Comparison of ENCODE assay signal across 8 mouse cellular contexts in the genomic region with DNA sequence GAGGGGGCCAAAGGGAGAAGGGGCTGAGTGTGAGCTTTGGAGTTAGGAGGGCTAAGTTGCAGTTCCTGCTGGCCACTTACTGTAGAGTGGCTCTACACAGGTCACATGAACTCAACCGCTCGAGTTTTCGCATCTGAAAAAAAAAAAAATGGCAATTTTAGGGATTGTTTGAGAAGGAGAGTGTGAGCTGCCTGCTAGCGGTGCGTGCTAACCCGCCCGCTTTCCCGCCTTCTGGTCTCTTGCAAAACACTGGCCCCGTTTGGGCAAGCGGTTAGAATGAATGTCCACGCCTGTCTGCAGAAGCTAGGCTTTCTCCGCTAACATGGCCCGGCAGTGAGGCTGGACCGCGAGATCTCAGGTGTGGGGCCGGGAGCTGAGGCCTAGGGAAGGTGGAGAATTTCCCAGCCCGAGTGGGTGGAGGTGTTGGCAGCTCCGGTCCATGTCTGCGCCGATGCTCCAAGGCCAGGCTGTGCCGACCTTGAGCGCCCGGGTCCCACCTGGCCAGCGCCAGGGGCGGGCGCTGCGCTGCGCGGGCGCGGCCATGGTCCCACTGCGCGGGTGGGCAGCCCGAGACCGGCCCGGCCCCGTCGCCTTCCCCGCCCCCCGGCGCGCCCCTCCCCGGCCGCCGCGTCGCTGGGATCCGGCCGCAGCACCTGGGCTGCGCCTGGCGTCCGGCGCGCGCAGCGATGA. TPM values are rescaled to one million over a fixed set of nuclear protein-coding genes. Genes with fewer than 3 reads are reported as not detected.
DNase-seq lines count a peak whose midpoint lies in the region; ATAC-seq and TF ChIP-seq lines count a peak whose summit lies in the region.

A gene (plus strand): TSS at position 138 of the 690 bp plus-strand sequence.

- WGBS in liver, embryonic 11.5 days: under 1% methylated on average over 50 of the region's 56 CpGs
- 1% methylated on average over 29 of the region's 56 CpGs for WGBS in midbrain, postnatal 0 days

- no peak for TF ChIP-seq CTCF in layer of hippocampus, adult 2 months (conservative IDR thresholded peaks at IDR 0.05)
- peak; percentile 14; the same call in 1 of the 2 replicates for TF ChIP-seq CTCF in midbrain, postnatal 0 days (IDR thresholded peaks at IDR 0.05)

- H3K4me3 ChIP-seq in layer of hippocampus, adult 2 months: peak within 1 kb of the TSS; percentile 62
- H3K4me3 ChIP-seq in liver, embryonic 11.5 days (ENCODE audit: low read depth, low read length): peak within 1 kb of the TSS; percentile 71
- peak within 1 kb of the TSS; percentile 63 for H3K4me3 ChIP-seq in midbrain, postnatal 0 days (ENCODE audit: low read depth, low read length)

- peak within 1 kb of the TSS; percentile 99 for H3K4me2 ChIP-seq in liver, embryonic 11.5 days
- H3K4me2 ChIP-seq in midbrain, postnatal 0 days (ENCODE audit: low read depth, low read length, poor library complexity, severe bottlenecking): peak within 1 kb of the TSS; percentile 97

- H3K27ac ChIP-seq in layer of hippocampus, adult 2 months: peak within 1 kb of the TSS; percentile 43; the same call in 1 of the 2 replicates
- peak within 1 kb of the TSS; percentile 87 for H3K27ac ChIP-seq in liver, embryonic 11.5 days (ENCODE audit: low read depth, low read length)
- no peak within 1 kb of the TSS; the same call in 1 of the 2 replicates for H3K27ac ChIP-seq in midbrain, postnatal 0 days (ENCODE audit: low read depth, low read length)

- H3K36me3 ChIP-seq in liver, embryonic 11.5 days (ENCODE audit: control insufficient read depth, insufficient read depth, low read length): peaks cover 11% of the 10 kb centered on the region
- no peaks in the 10 kb centered on the region for H3K36me3 ChIP-seq in midbrain, postnatal 0 days (ENCODE audit: insufficient read depth, low read length)

- no peak for DNase-seq in layer of hippocampus, adult 2 months (ENCODE audit: low spot score in 2 of 2)
- DNase-seq in layer of hippocampus, adult 9-11 months: no peak
- DNase-seq in cerebellum, adult 9-11 months: peak; percentile 80
- peak; percentile 51 for DNase-seq in forelimb bud, embryonic 11.5 days (ENCODE audit: low read depth, low spot score)
- DNase-seq in hindlimb bud, embryonic 11.5 days (ENCODE audit: extremely low spot score, low read depth, low spot score): peak; percentile 6
- peak; percentile 76 for DNase-seq in liver, embryonic 11.5 days (ENCODE audit: low spot score)
- peak; percentile 50 for DNase-seq in midbrain, postnatal 0 days (ENCODE audit: low spot score)
- peak; percentile 41 for DNase-seq in urinary bladder, postnatal 25 days (ENCODE audit: low spot score)

- H3K27me3 ChIP-seq in liver, embryonic 11.5 days (replicated peaks; ENCODE audit: control insufficient read depth, insufficient read depth, low read length): no peaks in the 10 kb centered on the region
- H3K27me3 ChIP-seq in midbrain, postnatal 0 days (ENCODE audit: insufficient read depth, low read length): no peaks in the 10 kb centered on the region

- H3K9me3 ChIP-seq in liver, embryonic 11.5 days (ENCODE audit: control insufficient read depth, low read length): no peaks in the 10 kb centered on the region
- H3K9me3 ChIP-seq in midbrain, postnatal 0 days (ENCODE audit: low read length): no peaks in the 10 kb centered on the region

- peaks cover 42% of the 10 kb centered on the region for H3K4me1 ChIP-seq in liver, embryonic 11.5 days (replicated peaks; ENCODE audit: control insufficient read depth, insufficient read depth, low read length)
- H3K4me1 ChIP-seq in midbrain, postnatal 0 days (ENCODE audit: insufficient read depth, low read length): peaks cover 8% of the 10 kb centered on the region; the same call in 1 of the 2 replicates

- H3K9ac ChIP-seq in liver, embryonic 11.5 days (ENCODE audit: low read depth, low read length): peak within 1 kb of the TSS; percentile 84
- H3K9ac ChIP-seq in midbrain, postnatal 0 days (replicated peaks; ENCODE audit: low read length, poor library complexity, severe bottlenecking): peak within 1 kb of the TSS; percentile 85

- peak; percentile 29 for ATAC-seq in liver, embryonic 11.5 days (replicated peaks; ENCODE audit: low FRiP score)
- peak; percentile 72 for ATAC-seq in midbrain, postnatal 0 days (ENCODE audit: low FRiP score)

RNA-seq across cellular contexts. Expression of the gene that starts here (rescaled TPM):
- total RNA-seq in layer of hippocampus, adult 2 months (2021): 1 to 10 TPM; 1.4 to 1.8 TPM
- polyA plus RNA-seq in liver, embryonic 11.5 days (2014; fragmentation: Nextera tagmentation; extraction: Ambion mirVana): 10.9 and 12.0 TPM in 2 replicates
- total RNA-seq in midbrain, postnatal 0 days (2014; rRNA removed): 3.2 and 5.2 TPM in 2 replicates
- 4.7 TPM in 2 replicates for polyA plus RNA-seq in midbrain, postnatal 0 days (2015; fragmentation: Nextera tagmentation; extraction: Ambion mirVana)

Comparison
In these comparisons a context has a peak if more than half of its experiments do, and no peak if none do; other contexts are left out.
1. DNase-seq: peak in cerebellum, adult 9-11 months (single experiment), forelimb bud, embryonic 11.5 days (single experiment), hindlimb bud, embryonic 11.5 days (single experiment), liver, embryonic 11.5 days (single experiment), midbrain, postnatal 0 days (single experiment) and urinary bladder, postnatal 25 days (single experiment); none in layer of hippocampus, adult 2 months (0 of 2) and layer of hippocampus, adult 9-11 months (single experiment).
2. Peak in every context shown above with its lines, with median percentiles within 50 percentile points of each other: H3K4me3 ChIP-seq.